9 mouse cellular contexts compared by ENCODE assay signal in the genomic region with DNA sequence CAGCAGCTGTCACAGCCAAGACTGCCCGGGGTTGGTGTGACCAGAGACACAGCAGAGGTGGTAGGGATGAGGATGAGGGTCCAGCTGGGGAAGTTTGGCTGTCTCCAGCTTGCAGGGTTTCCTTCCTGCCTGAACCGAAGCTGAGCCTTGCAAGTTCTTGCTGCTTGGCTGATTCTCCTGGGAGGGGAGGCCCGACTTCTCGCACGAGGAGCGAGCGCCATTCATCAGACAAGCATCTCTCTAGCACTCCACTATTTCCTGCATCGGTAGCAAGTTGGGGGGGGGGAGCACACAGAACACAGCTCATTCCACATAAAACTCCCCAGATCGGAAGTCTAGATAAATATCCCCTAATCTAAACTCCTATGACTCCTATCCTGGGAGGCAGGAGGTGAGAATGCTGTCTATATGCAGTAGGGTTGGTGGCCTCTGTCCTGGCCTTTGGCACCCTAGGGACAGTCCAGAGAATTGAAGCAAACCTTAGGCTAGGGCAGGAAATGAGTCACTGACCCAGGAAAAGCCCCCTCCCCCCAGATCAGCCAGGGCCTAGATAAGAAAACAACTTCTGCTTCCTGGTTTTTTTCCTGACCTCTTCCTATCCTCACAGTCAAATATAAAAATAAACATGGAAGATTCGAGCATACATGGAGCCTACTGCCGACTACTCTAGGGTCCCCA. TPM values are rescaled to one million over a fixed set of nuclear protein-coding genes. Genes with fewer than 3 reads are reported as not detected.
DNase-seq lines count a peak whose midpoint lies in the region; ATAC-seq and TF ChIP-seq lines count a peak whose summit lies in the region.
"Had no signal": no experiment of that assay in that cellular context is flagged by ENCODE, and none has a peak within 500 bp of the region (broad histone marks: within the 10 kb centered on the region; RNA-seq: fewer than 3 reads in every experiment).

No protein-coding gene starts in this region.

- peaks cover 20% of the 10 kb centered on the region for H3K27me3 ChIP-seq in forebrain, embryonic 12.5 days
- H3K27me3 ChIP-seq in hindbrain, embryonic 12.5 days, result peaks cover 55% of the 10 kb centered on the region
- H3K27me3 ChIP-seq in myocyte (ENCODE audit: control insufficient read depth, insufficient read depth, insufficient read length), result no peaks in the 10 kb centered on the region

- no peak for ATAC-seq in forebrain, embryonic 12.5 days (ENCODE audit: low FRiP score)
- no peak for ATAC-seq in hindbrain, embryonic 12.5 days (ENCODE audit: low FRiP score)

- peaks cover 67% of the 10 kb centered on the region for H3K79me2 ChIP-seq in myocyte (ENCODE audit: control insufficient read depth, insufficient read depth)

- H3K4me1 ChIP-seq in forebrain, embryonic 12.5 days, result peaks cover 67% of the 10 kb centered on the region
- H3K4me1 ChIP-seq in hindbrain, embryonic 12.5 days, result peaks cover 61% of the 10 kb centered on the region

- no peak for TF ChIP-seq POLR2A in myocyte (IDR thresholded peaks at IDR 0.05; ENCODE audit: insufficient read length, low read depth)

- peak; percentile 34 for DNase-seq in cerebellum, postnatal 10 days
- DNase-seq in cerebellum, postnatal 36 days, result no peak
- DNase-seq in liver, result peak; percentile 36
- DNase-seq in left cerebral cortex, adult 18-20 months (ENCODE audit: low spot score in 2 of 2), result no peak
- DNase-seq in spleen, postnatal 36 days (ENCODE audit: low spot score in 2 of 2), result no peak

- H3K36me3 ChIP-seq in forebrain, embryonic 12.5 days (replicated peaks), result no peaks in the 10 kb centered on the region
- no peaks in the 10 kb centered on the region for H3K36me3 ChIP-seq in hindbrain, embryonic 12.5 days
- H3K36me3 ChIP-seq in myocyte (ENCODE audit: control insufficient read depth, insufficient read depth), result peaks cover 11% of the 10 kb centered on the region

- WGBS in forebrain, embryonic 12.5 days, result 17% methylated on average over 11 of the region's 11 CpGs
- 17% methylated on average over 11 of the region's 11 CpGs for WGBS in hindbrain, embryonic 12.5 days

- H3K27ac ChIP-seq in forebrain, embryonic 12.5 days, result peak overlapping the region; percentile 77
- H3K27ac ChIP-seq in hindbrain, embryonic 12.5 days, result peak overlapping the region; percentile 78

- peak overlapping the region; percentile 42 for H3K4me2 ChIP-seq in forebrain, embryonic 12.5 days
- peak overlapping the region; percentile 17; the same call in 1 of the 2 replicates for H3K4me2 ChIP-seq in hindbrain, embryonic 12.5 days (replicated peaks)
- H3K4me2 ChIP-seq in myocyte (ENCODE audit: low read depth), result peak overlapping the region; percentile 82

- H3ac ChIP-seq in myocyte (ENCODE audit: control insufficient read depth, insufficient read length), result no peak overlapping the region

- H3K9me3 ChIP-seq in forebrain, embryonic 12.5 days, result no peaks in the 10 kb centered on the region
- H3K9me3 ChIP-seq in hindbrain, embryonic 12.5 days (replicated peaks), result no peaks in the 10 kb centered on the region

- H3K9ac ChIP-seq in forebrain, embryonic 12.5 days, result peak overlapping the region; percentile 48
- peak overlapping the region; percentile 32; the same call in 1 of the 2 replicates for H3K9ac ChIP-seq in hindbrain, embryonic 12.5 days

- 0 out of 2 replicates have a peak overlapping the region, but pooled peaks have one; percentile 4 for H3K4me3 ChIP-seq in forebrain, embryonic 12.5 days (replicated peaks)
- no peak overlapping the region for H3K4me3 ChIP-seq in hindbrain, embryonic 12.5 days
- peak overlapping the region; percentile 97 for H3K4me3 ChIP-seq in myocyte

TF ChIP-seq in myocyte, 11 proteins besides CTCF, POLR2A, EP300 and RAD21:
- TF ChIP-seq MYOD1 (IDR thresholded peaks at IDR 0.05; ENCODE audit: control insufficient read depth in 1 of 3, insufficient read length in 2 of 3, low read depth in 2 of 3), result peak in 2 of 3 experiments; percentile 47 to 57
- peak; percentile 18 for TF ChIP-seq POLR2AphosphoS2 (IDR thresholded peaks at IDR 0.05; ENCODE audit: insufficient read length, low read depth)
- TF ChIP-seq MAX (IDR thresholded peaks at IDR 0.05; ENCODE audit: low read depth), result no peak
- TF ChIP-seq E2F4 (IDR thresholded peaks at IDR 0.05; ENCODE audit: insufficient read depth), result no peak
TF ChIP-seq in myocyte: peak in this region for 2.

RNA-seq across cellular contexts. Expression of a gene that starts 4.4 kb away (rescaled TPM):
- 2.2 TPM in 2 replicates for polyA plus RNA-seq in forebrain, embryonic 12.5 days (2016; fragmentation: Nextera tagmentation; extraction: Ambion mirVana)
- 3.3 and 6.8 TPM in 2 replicates for polyA plus RNA-seq in hindbrain, embryonic 12.5 days (2016; fragmentation: Nextera tagmentation; extraction: Ambion mirVana)
- polyA plus RNA-seq in myocyte (2012; fragmentation: generic; extraction: Trizol), result 110 TPM
- 1 to 10 TPM; 1.3 TPM for total RNA-seq in left cerebral cortex, adult 18-20 months (2021)

RNA-seq across cellular contexts. Expression of a gene that starts 9.6 kb away (rescaled TPM):
- 203 and 204 TPM in 2 replicates for polyA plus RNA-seq in forebrain, embryonic 12.5 days (2016; fragmentation: Nextera tagmentation; extraction: Ambion mirVana)
- 157 and 164 TPM in 2 replicates for polyA plus RNA-seq in hindbrain, embryonic 12.5 days (2016; fragmentation: Nextera tagmentation; extraction: Ambion mirVana)
- polyA plus RNA-seq in myocyte (2012; fragmentation: generic; extraction: Trizol), result 41.6 TPM
- 10 to 100 TPM; 33.9 to 42.3 TPM for total RNA-seq in left cerebral cortex, adult 18-20 months (2021)

RNA-seq across cellular contexts. Expression of a gene that starts 11.5 kb away (rescaled TPM):
- polyA plus RNA-seq in forebrain, embryonic 12.5 days (2016; fragmentation: Nextera tagmentation; extraction: Ambion mirVana), result 63.8 and 64.0 TPM in 2 replicates
- polyA plus RNA-seq in hindbrain, embryonic 12.5 days (2016; fragmentation: Nextera tagmentation; extraction: Ambion mirVana), result 60.7 and 68.8 TPM in 2 replicates
- polyA plus RNA-seq in myocyte (2012; fragmentation: generic; extraction: Trizol), result 36.2 TPM
- 10 to 100 TPM; 15.0 to 15.3 TPM for total RNA-seq in left cerebral cortex, adult 18-20 months (2021)

RNA-seq across cellular contexts. Expression of a gene that starts 36.7 kb away (rescaled TPM):
- 23.8 and 31.9 TPM in 2 replicates for polyA plus RNA-seq in forebrain, embryonic 12.5 days (2016; fragmentation: Nextera tagmentation; extraction: Ambion mirVana)
- polyA plus RNA-seq in hindbrain, embryonic 12.5 days (2016; fragmentation: Nextera tagmentation; extraction: Ambion mirVana), result 23.7 and 25.8 TPM in 2 replicates
- 25.1 TPM for polyA plus RNA-seq in myocyte (2012; fragmentation: generic; extraction: Trizol)
- total RNA-seq in left cerebral cortex, adult 18-20 months (2021), result 10 to 100 TPM; 37.2 to 42.3 TPM

RNA-seq across cellular contexts. Expression of a gene that starts 48.3 kb away (rescaled TPM):
- polyA plus RNA-seq in forebrain, embryonic 12.5 days (2016; fragmentation: Nextera tagmentation; extraction: Ambion mirVana), result 16.0 and 21.6 TPM in 2 replicates
- 24.2 and 24.4 TPM in 2 replicates for polyA plus RNA-seq in hindbrain, embryonic 12.5 days (2016; fragmentation: Nextera tagmentation; extraction: Ambion mirVana)
- 0.01 TPM for polyA plus RNA-seq in myocyte (2012; fragmentation: generic; extraction: Trizol)
- total RNA-seq in left cerebral cortex, adult 18-20 months (2021), result 10 to 100 TPM; 17.1 to 17.3 TPM
- total RNA-seq: neutrophil, adult 5-6 weeks had no signal

Comparison
In these comparisons a context has a peak if more than half of its experiments do, and no peak if none do; other contexts are left out.
1. DNase-seq: peak in cerebellum, postnatal 10 days (2 of 2) and liver (single experiment); none in cerebellum, postnatal 36 days (0 of 2), left cerebral cortex, adult 18-20 months (0 of 2) and spleen, postnatal 36 days (0 of 2).
2. H3K4me2 ChIP-seq: peak in every context shown above with its lines; median percentile 82 in myocyte; 42 in forebrain, embryonic 12.5 days; 17 in hindbrain, embryonic 12.5 days.
3. RNA of a gene that starts 4.4 kb away (polyA plus RNA-seq): 110 TPM in myocyte (single experiment); 3.3 to 6.8 TPM in hindbrain, embryonic 12.5 days and 2.2 TPM in forebrain, embryonic 12.5 days; every median in the first group is over 10 times any median in the second.